Mouse (Mus musculus) brain, embryonic 14.5 days (tissue): ENCODE measurements at regions not wholly inside any gene's neighbourhood (a gene's known extent, or its start where the extent isn't known, plus 50 kb on each side); places are given as distances from the start of the nearest gene placed in this dataset.

Experiments
- DNase-seq: peaks from one replicate; pipeline ENCODE4 v3.0.0-alpha.2; 2011; ENCODE audit warnings: low read depth
- CTCF ChIP-seq: fragments of 200-500 bp; IDR thresholded peaks from 2 replicates; pipeline ENCODE4 v1.5.1; 2012; ENCODE audit warnings: inconsistent platforms, mild to moderate bottlenecking, moderate library complexity, borderline replicate concordance; ENCODE audit not compliant: insufficient read depth, insufficient read length; ENCODE audit errors: extremely low read depth
- POLR2A ChIP-seq: fragments of 200-500 bp; IDR thresholded peaks from 2 replicates; pipeline ENCODE4 v1.6.1; 2012; ENCODE audit warnings: mild to moderate bottlenecking, inconsistent platforms, borderline replicate concordance; ENCODE audit not compliant: poor library complexity, insufficient read depth, insufficient read length, severe bottlenecking; ENCODE audit errors: extremely low read depth

DNA sequence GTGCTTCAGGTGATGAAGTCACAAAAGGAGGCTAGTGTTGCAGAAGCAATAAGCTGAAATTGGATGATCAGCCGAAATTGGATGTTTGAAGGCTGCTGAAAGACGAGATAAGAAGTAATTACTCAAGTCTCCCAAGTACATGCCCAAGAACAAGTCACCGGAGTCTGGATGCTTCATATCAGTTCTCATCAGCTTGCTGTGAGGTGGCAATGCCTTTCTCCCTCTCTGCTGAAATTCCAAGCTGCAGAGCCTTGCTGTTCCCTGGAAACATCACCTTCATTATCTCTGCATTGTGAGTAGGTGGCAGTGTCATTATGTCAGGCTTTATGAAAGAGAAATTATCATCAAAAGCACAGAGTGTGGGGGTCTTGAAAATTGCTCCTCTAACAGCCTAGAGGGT is 215.3 kb downstream of the Htr1b start:
- DNase-seq = peak; percentile 2
- TF ChIP-seq POLR2A (no peak), CTCF (no peak)

DNA sequence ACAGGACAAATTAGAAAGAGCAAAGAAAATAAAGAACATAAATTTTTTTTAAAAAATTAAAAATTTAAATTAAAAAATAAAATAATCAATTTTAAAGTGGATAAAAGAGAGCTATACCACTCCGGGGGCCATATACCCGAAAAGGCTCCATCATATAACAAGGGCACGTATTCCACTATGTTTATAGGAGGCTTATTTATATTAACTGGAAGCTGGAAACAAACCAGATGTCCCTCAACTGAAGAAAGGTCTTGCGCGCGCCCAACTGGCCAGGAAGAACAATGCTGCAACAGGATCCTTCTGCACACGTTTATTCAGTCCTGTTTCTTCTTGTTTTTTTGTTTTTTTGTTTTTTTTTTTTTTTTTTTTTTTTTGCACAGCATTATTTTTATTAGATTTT is 233.6 kb downstream of the Htr1b start:
- DNase-seq = no peak
- no peak for TF ChIP-seq POLR2A
- no peak for TF ChIP-seq CTCF
